Mouse (Mus musculus) T-helper 1 cell (primary cell): ENCODE data around the gene Mga.

Experiments used
- in situ Hi-C: fragments of 300-600 bp; cut with MboI, MseI; formaldehyde crosslinking; loops from one replicate; pipeline ENCODE4 v1.15.1; 2025; ENCODE audit warnings: high pct_unique_total_duplicates

Gene Mga

DNA sequence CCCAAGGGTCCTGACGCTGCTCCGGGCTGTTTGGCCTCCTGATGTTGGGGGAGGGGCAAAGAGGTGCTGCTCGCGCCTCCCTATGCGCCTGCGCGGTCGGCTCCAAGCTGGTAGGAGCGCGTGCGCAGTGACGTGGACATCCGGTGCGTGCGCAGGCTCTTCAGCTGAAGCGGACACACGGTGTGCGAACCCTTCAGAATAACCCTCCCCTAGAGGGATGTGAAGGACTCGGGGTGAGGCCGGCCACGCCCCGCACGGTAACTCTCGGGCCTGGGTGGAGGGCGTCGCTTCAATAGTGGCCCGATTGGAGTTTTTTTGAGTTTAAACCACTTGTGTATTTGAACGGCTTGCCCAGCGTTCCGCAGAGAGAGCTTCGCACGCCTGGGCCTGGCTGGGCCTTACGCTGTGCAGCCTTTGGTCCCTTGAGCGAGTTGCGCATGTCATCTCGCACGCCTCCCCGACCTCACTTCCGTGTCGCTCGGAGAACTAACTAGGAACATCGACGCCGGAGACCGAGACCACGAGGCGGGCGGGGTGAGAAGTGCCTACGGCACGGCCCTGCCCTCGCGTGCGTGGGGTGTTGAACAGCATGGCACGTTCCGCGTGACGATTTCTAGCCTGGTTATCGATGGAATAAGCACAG lies at the start of gene Mga:
TSS of gene Mga (plus strand) at position 139 of the 643 bp plus-strand sequence.
- in situ Hi-C loops, result no loop called here

GRCm38 (mm10) chr2:119853811-119854210 lies 43.2 kb upstream of the Mga start:
- in situ Hi-C loops, result no loop called here

DNA sequence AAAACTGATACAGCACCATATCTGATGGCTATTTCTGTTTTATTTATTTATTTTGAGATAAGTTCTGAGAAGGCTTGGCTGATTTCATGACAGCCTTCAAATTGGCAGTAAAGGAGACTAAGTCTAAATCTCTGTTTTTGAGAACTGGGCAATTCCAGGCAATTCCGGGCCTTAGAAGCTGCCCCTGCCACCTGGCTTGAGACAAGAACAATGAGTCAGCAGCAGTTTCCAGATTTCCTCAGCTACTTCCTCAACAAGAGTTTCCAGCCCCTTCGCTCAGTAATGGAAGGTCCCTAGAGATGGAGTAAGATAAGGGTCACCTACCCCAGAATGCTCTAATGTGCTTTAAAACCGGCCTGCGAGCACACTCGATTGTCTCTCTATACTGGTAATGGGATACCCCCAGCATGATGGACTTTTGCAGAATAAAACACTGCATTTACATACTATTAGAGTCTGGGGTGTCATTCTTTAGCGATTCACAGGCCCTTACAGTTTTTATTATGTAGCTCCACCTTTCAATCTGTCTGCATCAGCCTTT lies 41.6 kb upstream of the Mga start:
- in situ Hi-C loops, result no loop called here

DNA sequence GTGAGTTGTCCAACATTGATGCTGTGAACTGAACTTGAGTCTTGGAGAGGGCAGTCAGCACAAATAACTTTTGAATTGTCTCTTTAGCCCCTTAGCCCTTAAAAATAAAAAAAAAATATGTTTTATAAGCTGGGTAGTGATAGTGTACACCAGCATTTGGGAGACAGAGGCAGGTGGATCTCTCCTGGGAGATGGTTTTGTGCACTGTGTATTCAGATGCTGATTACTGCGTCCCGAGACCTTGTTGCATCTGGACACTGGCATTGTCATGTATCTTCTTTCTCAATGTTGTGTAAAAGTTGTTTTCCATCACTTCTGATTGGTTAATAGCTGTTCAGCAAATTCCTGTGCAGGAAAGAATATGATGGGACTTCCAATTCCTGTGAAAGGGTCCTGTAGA lies 39.7 kb upstream of the Mga start:
- in situ Hi-C loops, result no loop called here

- in situ Hi-C loops, result no loop called here
Measured at GRCm38 (mm10) chr2:119864484-119864883, 32.5 kb upstream of the Mga start.

DNA sequence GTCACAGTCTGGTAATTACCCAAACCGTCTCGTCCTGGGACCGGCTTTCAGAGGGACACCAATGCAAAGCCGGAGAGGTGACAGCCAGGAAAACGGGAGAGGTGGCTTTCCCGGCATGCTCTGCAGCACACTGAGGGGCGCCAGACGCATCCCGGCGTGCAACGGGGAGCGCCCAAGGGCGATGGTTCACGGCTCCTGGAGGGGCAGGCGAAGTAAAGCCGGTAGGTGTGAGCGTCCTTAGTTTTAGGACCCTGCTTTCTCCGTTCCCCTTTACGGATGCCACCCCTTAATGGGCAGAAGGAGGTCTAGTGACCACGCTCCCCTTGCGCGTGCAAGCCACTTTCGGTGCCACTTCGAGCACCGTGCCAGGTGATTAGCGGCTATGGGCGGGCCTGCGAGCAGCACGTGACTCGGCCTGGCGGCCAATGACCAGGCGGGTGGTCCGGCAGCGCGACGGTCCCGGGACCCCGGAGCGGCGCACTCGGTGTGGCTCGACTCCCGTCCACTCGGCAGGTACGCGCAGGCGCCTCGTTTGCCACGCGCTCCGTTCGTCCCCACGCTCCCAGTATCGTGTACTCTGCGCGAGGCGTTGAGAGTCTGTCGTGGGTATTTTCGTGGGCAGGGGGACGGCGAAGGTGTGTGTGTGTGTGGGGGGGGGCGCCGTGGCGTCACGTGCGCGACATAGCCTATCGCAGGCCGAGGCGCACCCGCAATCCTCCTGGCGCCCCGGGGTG lies 24.5 kb upstream of the Mga start:
- in situ Hi-C loops, result no loop called here

GRCm38 (mm10) chr2:119873105-119873464 lies 23.9 kb upstream of the Mga start:
- in situ Hi-C loops, result no loop called here

GRCm38 (mm10) chr2:119875981-119876380 lies 21.0 kb upstream of the Mga start:
- in situ Hi-C loops, result no loop called here

DNA sequence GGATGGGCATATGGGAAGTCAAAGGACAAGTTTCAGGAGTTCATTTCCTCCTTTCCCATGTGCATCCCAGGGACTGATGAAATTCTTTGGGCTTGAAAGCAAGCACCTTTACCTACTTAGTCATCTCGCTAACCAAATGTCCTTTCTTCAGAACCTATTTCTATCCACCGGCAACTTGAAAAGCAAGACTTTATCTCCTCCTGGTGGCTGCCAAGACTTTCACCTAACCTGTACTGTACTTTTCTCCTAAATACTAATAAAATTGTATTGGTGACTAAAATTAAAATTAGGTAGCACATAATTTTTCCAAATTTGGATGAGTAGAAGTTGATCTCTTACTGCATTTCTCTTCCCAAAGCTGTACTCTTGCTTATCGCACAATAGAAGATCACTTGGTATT lies 9.8 kb upstream of the Mga start:
- in situ Hi-C loops, result no loop called here

DNA sequence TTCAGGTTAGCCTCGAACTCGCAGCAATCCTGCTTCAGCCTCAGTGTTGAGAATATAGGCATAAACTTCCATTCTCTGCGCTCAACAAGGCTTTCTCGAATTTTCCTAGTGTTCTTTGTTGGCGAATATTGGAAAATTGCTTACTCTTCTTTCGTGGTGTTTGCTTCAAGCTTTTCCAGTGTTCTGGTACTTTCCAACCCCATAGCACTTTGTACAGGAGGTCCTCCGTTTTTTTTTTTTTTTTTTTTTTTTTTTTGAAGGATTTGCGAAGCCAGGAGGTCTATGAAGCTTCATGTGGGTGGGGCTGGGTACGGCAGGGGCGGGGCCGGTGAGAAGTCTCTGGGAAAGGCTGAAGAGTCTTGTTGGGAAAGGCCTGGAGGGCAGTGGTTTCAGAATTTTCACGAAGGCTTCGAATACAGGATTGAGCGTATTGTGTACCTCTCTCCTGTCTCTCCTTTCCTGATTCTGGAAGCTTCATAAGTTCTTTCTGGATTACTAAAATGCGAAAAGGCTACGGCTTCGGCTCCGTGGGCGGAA lies 407 bp upstream of the Mga start:
- in situ Hi-C loops, result no loop called here

DNA sequence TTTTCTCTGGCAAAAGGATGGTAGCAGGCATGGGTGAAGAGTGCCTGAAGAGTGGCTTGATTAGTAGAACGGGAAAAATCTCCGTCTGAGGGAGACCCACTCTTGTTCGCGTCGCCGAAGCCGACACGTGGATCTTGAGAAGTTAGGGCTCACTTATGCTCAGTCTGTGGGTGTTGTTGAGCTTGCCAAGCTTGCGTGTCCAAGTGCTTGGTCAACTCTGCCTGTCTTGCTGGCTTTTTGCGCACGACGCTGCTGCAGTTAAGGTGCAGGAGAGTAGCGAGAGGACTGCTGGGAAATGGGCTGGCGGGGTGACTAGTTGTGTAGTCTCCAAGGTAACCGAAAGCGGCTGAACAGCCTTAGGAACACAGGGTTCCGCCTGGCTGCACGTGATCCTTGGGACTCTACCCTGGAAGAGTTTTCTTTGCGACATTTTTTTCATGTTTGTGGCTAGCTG lies 1.1 kb downstream of the Mga start:
- in situ Hi-C loops, result no loop called here

GRCm38 (mm10) chr2:119916007-119916406 lies 19.0 kb downstream of the Mga start:
- in situ Hi-C loops, result no loop called here

GRCm38 (mm10) chr2:119917631-119918369 lies 20.8 kb downstream of the Mga start:
- in situ Hi-C loops, result no loop called here

- in situ Hi-C loops, result loop anchor here (5.0 kb wide), 1 partner anchor 47 kb away; no protein-coding TSS in a partner anchor
Measured at GRCm38 (mm10) chr2:119970571-119970970, 73.5 kb downstream of the Mga start.

DNA sequence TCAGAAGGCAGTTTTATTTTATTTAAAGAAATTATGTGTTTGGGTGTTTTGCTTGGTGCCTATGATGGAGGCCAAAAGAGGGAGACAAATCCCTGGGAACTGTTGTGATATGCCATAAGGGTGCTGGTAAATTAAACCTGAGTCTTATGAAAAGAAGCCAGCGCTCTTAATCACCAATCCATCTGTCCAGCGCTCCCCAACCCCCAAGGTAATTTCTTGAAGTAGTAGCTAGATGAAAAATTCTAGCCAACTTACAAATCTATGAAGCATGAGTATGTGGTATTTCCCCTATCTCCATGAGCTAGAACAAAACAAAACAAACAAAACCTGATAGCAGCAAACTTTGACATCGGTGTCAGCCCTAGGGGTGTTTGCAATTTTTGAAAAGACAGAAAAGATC lies 74.3 kb downstream of the Mga start:
- in situ Hi-C loops, result loop anchor here (5.0 kb wide), 1 partner anchor 46 kb away; no protein-coding TSS in a partner anchor

GRCm38 (mm10) chr2:119971837-119972536 lies 75.0 kb downstream of the Mga start:
- in situ Hi-C loops, result loop anchor here (5.0 kb wide), 1 partner anchor 45 kb away; no protein-coding TSS in a partner anchor

DNA sequence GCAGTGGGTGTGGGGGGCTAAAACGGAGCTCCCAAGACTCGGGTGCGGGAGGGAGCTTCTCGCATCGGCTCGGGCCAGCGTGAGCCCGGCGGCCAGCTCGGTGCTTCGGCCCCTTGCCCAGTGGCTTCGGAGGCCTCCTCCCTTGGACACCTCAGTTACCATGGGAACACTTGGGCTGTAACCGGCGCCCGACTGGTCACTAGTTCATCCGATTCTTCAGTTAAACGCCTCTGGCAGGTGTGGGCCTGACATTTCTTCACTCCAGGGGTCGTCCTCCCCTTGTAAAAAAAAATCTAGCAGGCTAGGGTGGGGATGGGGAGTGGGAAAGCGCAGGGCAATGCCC lies 75.5 kb downstream of the Mga start, which contains the start of gene Mapkbp1:
TSS of gene Mapkbp1 (plus strand) at position 163 of the 343 bp plus-strand sequence.
- in situ Hi-C loops, result loop anchor here (5.0 kb wide), 1 partner anchor 45 kb away; no protein-coding TSS in a partner anchor

GRCm38 (mm10) chr2:119980343-119980986 lies 83.4 kb downstream of the Mga start:
- in situ Hi-C loops, result loop anchor here (10.0 kb wide), 1 partner anchor 484 kb away; no protein-coding TSS in a partner anchor

DNA sequence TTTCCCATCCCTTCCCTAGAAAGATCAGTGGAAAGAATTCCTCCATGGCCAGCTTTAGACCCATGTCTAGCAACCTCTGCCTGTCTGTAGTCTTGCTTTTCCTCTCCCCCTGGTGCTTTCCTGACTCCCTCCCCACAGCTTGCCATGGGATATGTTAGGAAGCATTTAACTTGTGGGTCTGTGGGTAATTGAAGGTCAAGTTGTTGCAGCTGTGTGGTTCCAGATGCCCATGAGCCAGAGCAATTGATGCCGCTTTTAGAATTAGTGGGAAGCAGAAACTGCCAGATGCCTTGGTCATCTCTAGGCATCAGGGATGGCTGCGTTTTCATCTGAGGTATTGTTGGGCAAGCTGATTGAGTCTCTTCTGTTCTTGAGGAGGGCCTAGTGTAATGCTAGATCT lies 84.6 kb downstream of the Mga start:
- in situ Hi-C loops, result loop anchor here (10.0 kb wide), 1 partner anchor 483 kb away; no protein-coding TSS in a partner anchor

- in situ Hi-C loops, result loop anchor here (10.0 kb wide), 1 partner anchor 479 kb away; no protein-coding TSS in a partner anchor
Measured at GRCm38 (mm10) chr2:119985871-119986270, 88.8 kb downstream of the Mga start.
